Mouse (Mus musculus) ES-E14 (cell line): ENCODE results near the gene Zfp64. TPM values are rescaled to one million over a fixed set of nuclear protein-coding genes. Genes with fewer than 3 reads are reported as not detected.

ENCODE experiments used
- DNase-seq: peaks from one replicate; pipeline ENCODE4 v3.0.0-alpha.2; 2013; ENCODE audit warnings: low read depth, low spot score
- H3K27ac ChIP-seq: 2 replicates; pipeline ENCODE4 v1.5.1; 2012; ENCODE audit warnings: low read depth, mild to moderate bottlenecking, low read length, moderate library complexity, mixed read lengths; ENCODE audit not compliant: poor library complexity, insufficient read depth, severe bottlenecking
- H3K36me3 ChIP-seq: 2 replicates; pipeline ENCODE4 v1.6.1; 2012; ENCODE audit warnings: mild to moderate bottlenecking, low read length, moderate library complexity, mixed read lengths; ENCODE audit not compliant: control insufficient read depth, poor library complexity, insufficient read depth, severe bottlenecking
- H3K4me1 ChIP-seq, 2 experiments: fragments of 150-350 bp in 1 of 2; sonication (generic) in 1 of 2; 2 replicates each; pipeline ENCODE4 v1.6.1; 2012; ENCODE audit warnings: low read length in 2 of 2, mild to moderate bottlenecking in 1 of 2, mixed read lengths in 1 of 2; ENCODE audit not compliant: control insufficient read depth in 2 of 2, insufficient read depth in 2 of 2, poor library complexity in 1 of 2
- H3K4me3 ChIP-seq, 2 experiments: fragments of 150-350 bp in 1 of 2; sonication (generic) in 1 of 2; 2 replicates each; pipeline ENCODE4 v1.5.1; 2012; ENCODE audit warnings: low read length in 2 of 2, low read depth in 1 of 2, mild to moderate bottlenecking in 1 of 2, mixed read lengths in 1 of 2; ENCODE audit not compliant: insufficient read depth in 1 of 2, poor library complexity in 1 of 2, severe bottlenecking in 1 of 2
- H3K9ac ChIP-seq: 2 replicates; pipeline ENCODE4 v1.6.1; 2012; ENCODE audit warnings: low read depth, mild to moderate bottlenecking, low read length, mixed read lengths; ENCODE audit not compliant: poor library complexity, insufficient read depth, severe bottlenecking
- H3K9me3 ChIP-seq: fragments of 150-350 bp; sonication (generic); 2 replicates; pipeline ENCODE4 v1.6.1; 2012; ENCODE audit warnings: low read depth, mild to moderate bottlenecking, low read length; ENCODE audit not compliant: control insufficient read depth, insufficient read depth
- CHD2 ChIP-seq: IDR thresholded peaks from 2 replicates; pipeline ENCODE4 v1.6.1; 2014; ENCODE audit warnings: mild to moderate bottlenecking, low read depth, low read length, inconsistent platforms
- HCFC1 ChIP-seq: IDR thresholded peaks from 2 replicates; pipeline ENCODE4 v1.6.1; 2012; ENCODE audit warnings: low read length, inconsistent platforms, borderline replicate concordance; ENCODE audit not compliant: insufficient read depth
- MAFK ChIP-seq: IDR thresholded peaks from 2 replicates; pipeline ENCODE4 v1.6.1; 2014; ENCODE audit warnings: mild to moderate bottlenecking, low read depth, low read length, inconsistent platforms; ENCODE audit not compliant: insufficient read depth
- ZC3H11A ChIP-seq: IDR thresholded peaks from 2 replicates; pipeline ENCODE4 v1.6.1; 2012; ENCODE audit warnings: low read depth, mild to moderate bottlenecking, inconsistent platforms, low read length, borderline replicate concordance
- ZNF384 ChIP-seq: IDR thresholded peaks from 2 replicates; pipeline ENCODE4 v1.6.1; 2012; ENCODE audit warnings: low read depth, low read length, inconsistent platforms
- in situ Hi-C, 2 experiments: fragments of 600-800 bp; cut with MboI; formaldehyde crosslinking; loops; one replicate each; pipeline ENCODE4 v1.15.1; 2025; ENCODE audit warnings: low sequenced_read_pairs in 2 of 2, inconsistent platforms in 1 of 2; ENCODE audit not compliant: unreplicated experiment in 2 of 2
- total RNA-seq: library from RNA; depleted of rRNA; stranded (reverse); fragments of 300-350 nt; gene quantifications from 2 replicates; pipeline ENCODE4 v1.2.3, GENCODE M21; 2012; rRNA removed

Gene Zfp64
- 54.4 and 57.3 TPM in 2 replicates for total RNA-seq

DNA sequence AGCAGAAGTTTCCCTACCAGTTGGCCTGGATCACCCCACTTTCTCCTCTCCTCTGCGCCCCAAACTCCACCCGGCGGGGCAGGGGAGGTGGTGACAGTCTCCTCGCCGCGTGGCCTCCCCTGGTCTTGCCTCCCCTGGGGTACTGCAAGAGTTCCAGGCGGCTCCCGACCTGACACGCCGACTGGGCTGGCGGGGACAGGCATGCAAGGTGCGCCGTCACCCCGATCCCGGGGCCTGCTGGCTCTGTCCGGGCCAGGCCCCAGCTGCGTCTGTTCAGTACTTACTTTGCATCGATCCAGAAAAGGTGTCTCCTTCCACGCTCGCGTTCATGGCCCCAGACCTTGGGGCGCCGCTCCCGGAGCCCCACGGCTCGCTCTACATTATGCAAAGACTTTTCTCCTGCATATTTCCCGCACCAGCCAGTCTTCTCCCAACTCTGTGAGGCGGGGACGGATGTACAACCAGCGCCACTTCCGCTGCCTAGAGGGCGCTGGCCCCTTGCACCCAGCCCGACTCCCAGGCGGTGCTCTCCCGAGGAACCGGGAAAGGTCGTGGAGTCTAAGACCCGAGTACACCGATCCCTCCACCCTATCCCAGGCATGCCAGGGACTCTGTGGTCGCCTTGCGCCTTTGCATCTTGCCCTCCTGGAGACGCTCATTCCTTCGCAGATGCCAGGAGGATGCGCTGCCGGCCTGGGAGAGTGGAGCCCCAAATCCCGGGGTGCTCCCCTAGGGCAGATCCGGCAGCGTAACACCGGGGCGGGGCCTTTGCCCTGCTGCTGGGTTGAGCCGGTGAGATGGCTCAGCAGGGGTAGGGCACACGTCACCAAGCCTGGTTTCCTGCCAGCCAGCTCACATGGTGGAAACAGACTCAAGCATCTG, at the start of gene Zfp64:
Gene Zfp64 (minus strand): TSS at position 753 of the 882 bp plus-strand sequence.
- no peaks in the 10 kb centered on the region for H3K9me3 ChIP-seq
- in situ Hi-C loops, result no loop called here
- peaks cover 3 to 28% of the 10 kb centered on the region in 2 experiments; a peak in 2 of 4 replicates for H3K4me1 ChIP-seq
- H3K4me3 ChIP-seq, result peak within 1 kb of the TSS; percentile 80 to 91
- peak within 1 kb of the TSS; percentile 92 for H3K27ac ChIP-seq
- H3K36me3 ChIP-seq, result peaks cover 21% of the 10 kb centered on the region
- no peak for TF ChIP-seq CHD2
- peak; percentile 22; the same call in 1 of the 2 replicates for TF ChIP-seq HCFC1
- peak within 1 kb of the TSS; percentile 96 for H3K9ac ChIP-seq
- DNase-seq, result peak; percentile 70

DNA sequence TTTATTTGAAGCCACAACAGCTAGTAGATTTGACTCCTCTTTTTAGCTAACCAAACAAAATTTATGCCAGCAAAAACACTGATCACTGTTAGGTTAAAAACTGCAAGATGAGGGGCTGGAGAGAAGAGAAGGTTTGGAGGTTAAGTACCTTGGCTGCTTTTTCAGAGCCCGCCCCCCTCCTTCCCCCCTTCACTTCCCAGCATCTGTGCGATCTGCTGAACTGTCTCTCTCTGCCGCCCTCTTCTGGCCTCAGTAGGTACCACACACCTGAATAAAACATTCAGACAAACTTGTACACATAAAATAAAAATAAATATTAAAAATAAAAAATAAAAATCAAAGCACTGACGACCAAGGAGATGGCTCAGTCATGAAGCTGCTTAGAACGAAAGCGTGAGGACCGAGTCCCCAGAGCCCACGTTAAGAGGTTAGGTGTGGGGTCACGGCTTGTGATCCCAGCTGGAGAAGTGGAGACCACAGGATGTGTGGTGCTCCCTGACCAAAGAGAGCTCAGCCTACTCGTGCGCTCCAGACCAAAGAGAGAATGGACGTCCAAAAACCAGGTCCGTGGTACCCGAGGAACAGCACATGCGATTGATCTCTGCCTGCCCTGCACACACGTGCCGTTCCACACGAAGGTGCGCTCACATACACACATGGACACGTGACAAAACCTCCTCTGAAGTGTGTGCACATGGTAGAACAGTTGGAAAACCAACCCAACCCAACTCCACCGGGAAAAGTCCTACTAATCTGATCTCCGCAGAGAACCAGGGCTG, 37.4 kb upstream of the Zfp64 start:
- in situ Hi-C loops, result no loop called here
- no peaks in the 10 kb centered on the region for H3K36me3 ChIP-seq
- no peak for DNase-seq
- H3K9me3 ChIP-seq, result no peaks in the 10 kb centered on the region
- peaks cover 2 to 19% of the 10 kb centered on the region in 2 experiments; a peak in 1 of 4 replicates for H3K4me1 ChIP-seq
- peak overlapping the region in 1 of 2 experiments; percentile 13; a peak in 2 of 4 replicates for H3K4me3 ChIP-seq
- H3K9ac ChIP-seq, result peak overlapping the region; percentile 57
- H3K27ac ChIP-seq, result peak overlapping the region; percentile 55; the same call in 1 of the 2 replicates
- TF ChIP-seq HCFC1 (no peak), MAFK (no peak), ZNF384 (no peak), ZC3H11A (no peak)

GRCm38 (mm10) chr2:168990957-168991356, 35.6 kb upstream of the Zfp64 start:
- H3K9ac ChIP-seq, result no peak overlapping the region
- no peak overlapping the region for H3K27ac ChIP-seq
- peaks cover 2 to 20% of the 10 kb centered on the region in 2 experiments; a peak in 1 of 4 replicates for H3K4me1 ChIP-seq
- in situ Hi-C loops, result no loop called here
- H3K4me3 ChIP-seq, result no peak overlapping the region
- H3K9me3 ChIP-seq, result no peaks in the 10 kb centered on the region
- TF ChIP-seq HCFC1, result no peak
- no peak for TF ChIP-seq CHD2
- TF ChIP-seq MAFK, result no peak
- peaks cover 3% of the 10 kb centered on the region; the same call in 1 of the 2 replicates for H3K36me3 ChIP-seq
- no peak for DNase-seq

DNA sequence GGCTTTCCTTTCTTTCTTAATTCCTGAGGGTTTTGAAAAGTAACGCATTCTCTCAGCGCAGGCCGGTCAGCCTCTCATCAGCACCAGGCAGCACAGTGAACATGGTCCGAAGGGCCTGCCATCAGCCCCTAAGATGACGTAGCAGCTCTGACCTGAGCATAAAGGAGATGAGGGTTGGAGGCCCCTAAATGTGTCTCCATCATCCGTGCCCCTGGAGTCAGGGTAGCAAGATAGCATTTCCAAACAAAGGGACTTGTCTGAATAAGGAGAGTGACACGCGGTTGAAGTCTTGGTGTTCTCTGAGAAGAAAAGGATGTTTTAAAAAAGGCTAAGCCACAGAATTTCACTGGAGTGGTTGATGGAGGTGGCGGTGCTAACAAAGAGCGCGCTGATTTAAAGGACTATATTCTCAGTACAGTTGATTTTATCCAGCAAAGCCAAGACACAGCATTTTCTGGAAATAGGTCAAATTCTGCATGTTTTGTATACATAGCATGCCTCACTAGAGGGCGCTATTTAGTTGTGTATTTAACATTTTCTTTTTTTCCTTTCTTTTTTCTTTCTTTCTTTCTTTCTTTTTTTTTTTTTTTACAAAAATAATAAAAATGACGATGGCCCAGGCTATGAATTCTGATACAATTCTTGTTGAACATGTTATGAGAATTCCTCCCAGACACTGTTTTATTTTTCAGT, 34.8 kb upstream of the Zfp64 start:
- H3K27ac ChIP-seq, result no peak overlapping the region
- H3K9me3 ChIP-seq, result no peaks in the 10 kb centered on the region
- no peak for TF ChIP-seq ZC3H11A
- 0 out of 2 replicates have a peak, but pooled peaks have one; percentile 19 for TF ChIP-seq ZNF384
- DNase-seq, result no peak
- H3K36me3 ChIP-seq, result peaks cover 7% of the 10 kb centered on the region
- H3K4me1 ChIP-seq, result peaks cover 2 to 20% of the 10 kb centered on the region in 2 experiments; a peak in 1 of 4 replicates
- H3K9ac ChIP-seq, result no peak overlapping the region
- H3K4me3 ChIP-seq, result no peak overlapping the region
- in situ Hi-C loops, result no loop called here
